ENCODE assay signal across 8 mouse cellular contexts in the genomic region with DNA sequence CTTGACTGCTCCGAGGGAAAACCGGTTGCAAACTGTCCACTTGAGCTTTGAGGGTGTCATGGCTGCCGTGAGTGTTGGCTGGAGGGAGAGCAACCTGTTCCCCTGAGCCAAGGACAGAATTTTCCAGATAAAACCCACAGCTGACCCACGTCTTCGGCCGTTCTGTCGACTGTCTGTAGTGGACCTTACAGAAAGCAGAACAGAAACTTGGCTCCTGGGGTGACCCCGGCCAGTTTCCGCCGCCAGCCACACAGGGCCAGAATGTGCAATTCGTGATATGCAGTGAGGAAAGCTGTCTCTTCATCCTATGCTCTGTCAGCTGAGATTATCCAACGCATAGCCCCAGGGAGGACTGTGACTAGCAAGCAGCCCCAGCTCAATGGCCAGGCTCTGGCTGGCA.
DNase-seq lines count a peak whose midpoint lies in the region.

No protein-coding gene starts in this region.

- intact Hi-C loops in heart, postnatal 25 days (cut with DNase I), result loop anchor here (1.0 to 5.0 kb wide), 4 partner anchors 25 to 337 kb away; no protein-coding TSS in a partner anchor
- intact Hi-C loops in heart, postnatal 10 days (cut with DNase I), result loop anchor here (1.0 to 10.0 kb wide), 5 partner anchors 25 to 337 kb away; no protein-coding TSS in a partner anchor

- peak; percentile 97 for DNase-seq in heart, adult 11 months
- no peak for DNase-seq in heart, postnatal 25 days (ENCODE audit: low spot score)
- peak; percentile 42 for DNase-seq in brain, adult 2 months (ENCODE audit: low read depth, low spot score)
- peak; percentile 63 for DNase-seq in heart, postnatal 10 days
- peak; percentile 43 to 65 for DNase-seq in lung, postnatal 4 days
- DNase-seq in urinary bladder, postnatal 10 days (ENCODE audit: low spot score), result no peak
- DNase-seq in right cerebral cortex, postnatal 4 days, result no peak
- no peak for DNase-seq in left cerebral cortex, adult 18-20 months (ENCODE audit: low spot score in 2 of 2)

Comparison
In these comparisons a context has a peak if more than half of its experiments do, and no peak if none do; other contexts are left out.
1. DNase-seq: peak in heart, adult 11 months (single experiment), brain, adult 2 months (single experiment), heart, postnatal 10 days (2 of 2) and lung, postnatal 4 days (2 of 2); none in heart, postnatal 25 days (single experiment), urinary bladder, postnatal 10 days (single experiment), right cerebral cortex, postnatal 4 days (single experiment) and left cerebral cortex, adult 18-20 months (0 of 2).